Mouse (Mus musculus) heart, embryonic 10.5 days (tissue): ENCODE data around the gene Acp5. TPM values are rescaled to one million over a fixed set of nuclear protein-coding genes. Genes with fewer than 3 reads are reported as not detected.
A peak's percentile ranks its signal among the peaks of the same experiment; 100 is the strongest.

Experiments
- DNase-seq: peaks from one replicate; pipeline ENCODE4 v3.0.0-alpha.2; 2017; ENCODE audit warnings: low spot score
- H3K27ac ChIP-seq: fragments of 300-500 bp; sonication (generic); 2 replicates; pipeline ENCODE4 v1.5.1; 2016; ENCODE audit warnings: mild to moderate bottlenecking
- H3K27me3 ChIP-seq: fragments of 300-500 bp; sonication (generic); 2 replicates; pipeline ENCODE4 v1.6.1; 2016; ENCODE audit warnings: mild to moderate bottlenecking; ENCODE audit not compliant: poor library complexity, insufficient read depth, severe bottlenecking
- H3K36me3 ChIP-seq: fragments of 300-500 bp; sonication (generic); 2 replicates; pipeline ENCODE4 v1.6.1; 2016; ENCODE audit warnings: mild to moderate bottlenecking, moderate library complexity
- H3K4me1 ChIP-seq: fragments of 300-500 bp; sonication (generic); 2 replicates; pipeline ENCODE4 v1.6.1; 2016; ENCODE audit warnings: mild to moderate bottlenecking
- H3K4me3 ChIP-seq: fragments of 300-500 bp; sonication (generic); 2 replicates; pipeline ENCODE4 v1.5.1; 2016; ENCODE audit warnings: mild to moderate bottlenecking, moderate library complexity
- H3K9me3 ChIP-seq: fragments of 300-500 bp; sonication (generic); 2 replicates; pipeline ENCODE4 v1.6.1; 2016; ENCODE audit warnings: mild to moderate bottlenecking, moderate library complexity
- WGBS: fragments of 180-500 bp; shearing (Covaris S2); methylation state at CpG from one replicate; pipeline ENCODE4 v1.1.7; 2016; 5-methylcytosine and 5-hydroxymethylcytosine counted together
- microRNA-seq: library from miRNA; unstranded; fragments of <30 nt; microRNA quantifications from one replicate; pipeline ENCODE4, GENCODE M21; 2017
- polyA plus RNA-seq: library from polyadenylated mRNA; unstranded; fragments of >200 nt; fragmentation: Nextera tagmentation; extraction: Ambion mirVana; gene quantifications from 2 replicates; pipeline ENCODE4 v1.2.1, GENCODE M21; 2016

The Acp5 gene
- polyA plus RNA-seq, 1 experiment from 2014 or later = 62.3 TPM

GRCm38 (mm10) chr9:22085022-22085834 lies 50.3 kb downstream of the Acp5 start, which contains the start of gene Ecsit:
Gene Ecsit (minus strand): TSS chr9:22085438.
- peaks cover 21% of the 10 kb centered on the region for H3K4me1 ChIP-seq
- peak within 1 kb of the TSS; percentile 77 for H3K4me3 ChIP-seq
- no peaks in the 10 kb centered on the region for H3K27me3 ChIP-seq
- peak; percentile 98 for DNase-seq
- peaks cover 14% of the 10 kb centered on the region; the same call in 1 of the 2 replicates for H3K36me3 ChIP-seq
- no peaks in the 10 kb centered on the region for H3K9me3 ChIP-seq
- peak within 1 kb of the TSS; percentile 86 for H3K27ac ChIP-seq
- under 1% methylated on average over 48 of the region's 48 CpGs for WGBS

GRCm38 (mm10) chr9:22084667-22085021 lies 50.9 kb downstream of the Acp5 start:
- Histone ChIP-seq H3K9me3 (no peaks in the 10 kb centered on the region), H3K27ac (peak overlapping the region; percentile 86), H3K4me3 (peak overlapping the region; percentile 77), H3K27me3 (no peaks in the 10 kb centered on the region), H3K4me1 (peaks cover 21% of the 10 kb centered on the region), H3K36me3 (peaks cover 17% of the 10 kb centered on the region; the same call in 1 of the 2 replicates)
- 33% methylated on average over 4 of the region's 4 CpGs for WGBS
- DNase-seq = no peak

Small RNA genes within 50 kb of the gene (microRNA-seq; reads per million reads assigned to microRNA genes)
- gene Mir7084 = 1.5 reads per million

Other genes with a start within 250 kb of the Acp5 start
- gene Rab3d, start 217.5 kb downstream of the Acp5 start, polyA plus RNA-seq = 6.2 and 6.8 TPM in 2 replicates
- 3.6 and 4.2 TPM in 2 replicates for gene Ccdc159, start 208.2 kb downstream of the Acp5 start, polyA plus RNA-seq
- gene Tmem205, start 208.2 kb downstream of the Acp5 start, polyA plus RNA-seq = 50.1 and 52.6 TPM in 2 replicates
- gene Plppr2, start 198.7 kb downstream of the Acp5 start, polyA plus RNA-seq = 6.5 and 7.0 TPM in 2 replicates
- gene Swsap1, start 180.0 kb downstream of the Acp5 start, polyA plus RNA-seq = 5.7 and 6.9 TPM in 2 replicates
- gene Epor, start 172.2 kb downstream of the Acp5 start, polyA plus RNA-seq = 25.0 and 25.9 TPM in 2 replicates
- gene Rgl3, start 146.3 kb downstream of the Acp5 start, polyA plus RNA-seq = 1.8 and 2.3 TPM in 2 replicates
- gene Ccdc151, start 133.1 kb downstream of the Acp5 start, polyA plus RNA-seq = 0.20 and 0.75 TPM in 2 replicates
- 89.8 and 106 TPM in 2 replicates for gene Prkcsh, start 132.9 kb downstream of the Acp5 start, polyA plus RNA-seq
- gene Elavl3, start 83.7 kb downstream of the Acp5 start, polyA plus RNA-seq = 0.15 and 0.29 TPM in 2 replicates
- gene Gm49318, start 64.5 kb downstream of the Acp5 start, polyA plus RNA-seq = not detected in 2 replicates
- gene Zfp653, start 64.3 kb downstream of the Acp5 start, polyA plus RNA-seq = 9.6 and 10.8 TPM in 2 replicates
- 58.4 and 65.6 TPM in 2 replicates for gene Ecsit, start 50.3 kb downstream of the Acp5 start, polyA plus RNA-seq
- gene Cnn1, start 36.5 kb downstream of the Acp5 start, polyA plus RNA-seq = 246 and 375 TPM in 2 replicates
- 149 and 176 TPM in 2 replicates for gene Elof1, start 18.5 kb downstream of the Acp5 start, polyA plus RNA-seq
- gene Pigyl, start 21.1 kb upstream of the Acp5 start, polyA plus RNA-seq = 44.7 and 60.3 TPM in 2 replicates
- gene Zfp872, start 52.4 kb upstream of the Acp5 start, polyA plus RNA-seq = 0.11 TPM in 2 replicates
- gene Zfp809, start 90.0 kb upstream of the Acp5 start, polyA plus RNA-seq = 17.2 and 19.2 TPM in 2 replicates
- gene Zfp599, start 124.2 kb upstream of the Acp5 start, polyA plus RNA-seq = 5.1 and 5.4 TPM in 2 replicates
- gene Zfp810, start 171.9 kb upstream of the Acp5 start, polyA plus RNA-seq = 17.2 and 19.9 TPM in 2 replicates